Mouse (Mus musculus) cortical plate, adult 2 months (tissue): ENCODE data around the gene Fut8.

Source experiments
- CTCF ChIP-seq: fragments of 200-500 bp; IDR thresholded peaks from 2 replicates; pipeline ENCODE4 v1.5.1; 2011; ENCODE audit warnings: mild to moderate bottlenecking, control low read depth, low read length; ENCODE audit not compliant: insufficient read depth; ENCODE audit errors: extremely low read depth
- POLR2A ChIP-seq: fragments of 200-500 bp; IDR thresholded peaks from 2 replicates; pipeline ENCODE4 v1.6.1; 2011; ENCODE audit warnings: mild to moderate bottlenecking, low read length, control low read depth; ENCODE audit not compliant: insufficient read depth; ENCODE audit errors: extremely low read depth

- TF ChIP-seq POLR2A = no peak
- TF ChIP-seq CTCF = no peak
Observed at GRCm38 (mm10) chr12:77517691-77518090, 279.8 kb downstream of the Fut8 start.
